ENCODE assay signal across 11 mouse cellular contexts in the genomic region with DNA sequence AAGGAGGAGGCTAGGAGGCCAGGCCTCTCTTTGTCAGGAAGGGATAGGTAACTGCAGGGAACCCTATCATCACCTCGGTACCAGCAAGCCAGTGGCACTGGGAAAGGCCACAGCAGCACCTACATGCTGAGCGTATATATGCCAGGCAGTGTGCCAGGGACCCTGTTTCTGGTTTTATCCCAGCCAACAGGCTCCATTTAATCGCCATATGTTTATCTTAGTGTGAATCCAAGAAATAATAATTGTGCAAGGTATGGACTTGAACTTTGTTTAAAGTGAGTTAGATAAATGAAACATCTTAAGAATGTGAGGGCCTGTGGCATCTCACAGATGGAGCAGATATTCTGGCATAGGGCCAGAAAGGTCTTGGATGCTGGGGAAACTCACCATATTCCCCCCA.
A peak's percentile ranks its signal among the peaks of the same experiment; 100 is the strongest.
DNase-seq lines count a peak whose midpoint lies in the region; ATAC-seq and TF ChIP-seq lines count a peak whose summit lies in the region.
"Had no signal": no experiment of that assay in that cellular context is flagged by ENCODE, and none has a peak within 500 bp of the region (broad histone marks: within the 10 kb centered on the region; RNA-seq: fewer than 3 reads in every experiment).

No protein-coding gene starts in this region.

- no peak overlapping the region for H3K9ac ChIP-seq in embryonic facial prominence, embryonic 12.5 days
- H3K9ac ChIP-seq in hindbrain, embryonic 15.5 days = no peak overlapping the region
- H3K9ac ChIP-seq: embryonic facial prominence, embryonic 13.5 days had no signal

- H3K4me2 ChIP-seq in embryonic facial prominence, embryonic 12.5 days (replicated peaks) = no peak overlapping the region
- H3K4me2 ChIP-seq in hindbrain, embryonic 15.5 days = no peak overlapping the region
- H3K4me2 ChIP-seq: embryonic facial prominence, embryonic 13.5 days had no signal

- H3K4me3 ChIP-seq in embryonic facial prominence, embryonic 12.5 days = no peak overlapping the region
- no peak overlapping the region for H3K4me3 ChIP-seq in hindbrain, embryonic 15.5 days
- no peak overlapping the region for H3K4me3 ChIP-seq in olfactory bulb, adult 2 months (ENCODE audit: insufficient read depth, low read depth, low read length)
- H3K4me3 ChIP-seq: embryonic facial prominence, embryonic 13.5 days had no signal

- 0 out of 2 replicates have a peak overlapping the region, but pooled peaks have one; percentile 33 for H3K27ac ChIP-seq in embryonic facial prominence, embryonic 12.5 days
- peak overlapping the region; percentile 81 for H3K27ac ChIP-seq in hindbrain, embryonic 15.5 days (replicated peaks)
- H3K27ac ChIP-seq in olfactory bulb, adult 2 months (ENCODE audit: insufficient read depth, low read depth, low read length) = peak overlapping the region; percentile 29
- H3K27ac ChIP-seq: embryonic facial prominence, embryonic 13.5 days had no signal

- H3K4me1 ChIP-seq in embryonic facial prominence, embryonic 12.5 days = peaks cover 13% of the 10 kb centered on the region; the same call in 1 of the 2 replicates
- H3K4me1 ChIP-seq in hindbrain, embryonic 15.5 days (replicated peaks) = peaks cover 90% of the 10 kb centered on the region
- H3K4me1 ChIP-seq in olfactory bulb, adult 2 months (ENCODE audit: control insufficient read depth, insufficient read depth, low read length) = peaks cover 45% of the 10 kb centered on the region

- TF ChIP-seq POLR2A in olfactory bulb, adult 2 months (IDR thresholded peaks at IDR 0.05; ENCODE audit: insufficient read depth, low read depth, low read length) = no peak

- intact Hi-C loops in left cerebral cortex, postnatal 4 days (cut with DNase I) = no loop called here
- intact Hi-C loops in heart, postnatal 10 days (cut with DNase I) = no loop called here

- H3K36me3 ChIP-seq in embryonic facial prominence, embryonic 12.5 days = no peaks in the 10 kb centered on the region
- H3K36me3 ChIP-seq in hindbrain, embryonic 15.5 days = no peaks in the 10 kb centered on the region
- H3K36me3 ChIP-seq: embryonic facial prominence, embryonic 13.5 days had no signal

- no peak for TF ChIP-seq CTCF in olfactory bulb, adult 2 months (IDR thresholded peaks at IDR 0.05; ENCODE audit: insufficient read depth, low read depth, low read length)

- ATAC-seq in embryonic facial prominence, embryonic 12.5 days (ENCODE audit: insufficient number of reproducible peaks, insufficient read depth, low FRiP score, low TSS enrichment) = no peak
- ATAC-seq in hindbrain, embryonic 15.5 days (ENCODE audit: low FRiP score, low read depth) = no peak

- H3K27me3 ChIP-seq in embryonic facial prominence, embryonic 12.5 days = 0 out of 2 replicates have a peak, but pooled peaks cover 7% of the 10 kb centered on the region
- no peaks in the 10 kb centered on the region for H3K27me3 ChIP-seq in hindbrain, embryonic 15.5 days

- no peaks in the 10 kb centered on the region for H3K9me3 ChIP-seq in embryonic facial prominence, embryonic 12.5 days
- H3K9me3 ChIP-seq in hindbrain, embryonic 15.5 days = no peaks in the 10 kb centered on the region
- H3K9me3 ChIP-seq: embryonic facial prominence, embryonic 13.5 days had no signal

- DNase-seq in left cerebral cortex, postnatal 4 days = peak; percentile 71
- DNase-seq in left cerebral cortex, adult 9 months (ENCODE audit: low spot score in 2 of 2) = no peak
- DNase-seq in thymus, postnatal 10 days (ENCODE audit: low spot score in 2 of 2) = no peak
- no peak for DNase-seq in adrenal gland, postnatal 4 days (ENCODE audit: low spot score in 2 of 2)
- DNase-seq in heart, postnatal 10 days = no peak
- DNase-seq: gastrocnemius, postnatal 10 days; right cerebral cortex, adult 18-20 months had no signal

- 67% methylated on average over 3 of the region's 3 CpGs for WGBS in embryonic facial prominence, embryonic 12.5 days
- WGBS in hindbrain, embryonic 15.5 days = 47% methylated on average over 3 of the region's 3 CpGs
- 36% methylated on average over 3 of the region's 3 CpGs for WGBS in olfactory bulb, adult 2 months

Comparison
In these comparisons a context has a peak if more than half of its experiments do, and no peak if none do; other contexts are left out.
1. H3K27ac ChIP-seq: peak in every context shown above with its lines; median percentile 81 in hindbrain, embryonic 15.5 days; 33 in embryonic facial prominence, embryonic 12.5 days; 29 in olfactory bulb, adult 2 months.